Mouse (Mus musculus): ENCODE results near the gene Sytl2. TPM values are rescaled to one million over a fixed set of nuclear protein-coding genes. Genes with fewer than 3 reads are reported as not detected.
A peak's percentile ranks its signal among the peaks of the same experiment; 100 is the strongest.

The Sytl2 gene
- polyA plus RNA-seq, 1 experiment from 2014 or later, result 10.0 TPM

- Histone ChIP-seq H3K27me3 (no peaks in the 10 kb centered on the region), H3K27ac (no peak overlapping the region), H3K4me3 (replicated peaks) (no peak overlapping the region), H3K9ac (no peak overlapping the region), H3K4me2 (no peak overlapping the region), H3K4me1 (no peaks in the 10 kb centered on the region), H3K36me3 (no peaks in the 10 kb centered on the region), H3K9me3 (replicated peaks) (no peaks in the 10 kb centered on the region)
- WGBS, result 85% methylated on average over 5 of the region's 5 CpGs
- ATAC-seq (replicated peaks; ENCODE audit: low FRiP score), result no peak
Observed at GRCm38 (mm10) chr7:90347779-90348437, 45.9 kb downstream of the Sytl2 start.

GRCm38 (mm10) chr7:90349014-90349413 lies 47.0 kb downstream of the Sytl2 start:
- no peak overlapping the region for H3K4me3 ChIP-seq (replicated peaks)
- H3K36me3 ChIP-seq, result no peaks in the 10 kb centered on the region
- H3K27me3 ChIP-seq, result no peaks in the 10 kb centered on the region
- no peak overlapping the region for H3K27ac ChIP-seq
- ATAC-seq (replicated peaks; ENCODE audit: low FRiP score), result no peak
- H3K9ac ChIP-seq, result no peak overlapping the region
- no peak overlapping the region for H3K4me2 ChIP-seq
- WGBS, result 78% methylated on average over 5 of the region's 5 CpGs
- no peaks in the 10 kb centered on the region for H3K9me3 ChIP-seq (replicated peaks)
- H3K4me1 ChIP-seq, result 0 out of 2 replicates have a peak, but pooled peaks cover 3% of the 10 kb centered on the region

- Histone ChIP-seq H3K9me3 (replicated peaks) (no peaks in the 10 kb centered on the region), H3K27ac (no peak overlapping the region), H3K4me3 (replicated peaks) (no peak overlapping the region), H3K4me2 (no peak overlapping the region), H3K4me1 (0 out of 2 replicates have a peak, but pooled peaks cover 3% of the 10 kb centered on the region), H3K9ac (no peak overlapping the region), H3K36me3 (no peaks in the 10 kb centered on the region), H3K27me3 (no peaks in the 10 kb centered on the region)
- no peak for ATAC-seq (replicated peaks; ENCODE audit: low FRiP score)
- WGBS, result 79% methylated on average over 3 of the region's 3 CpGs
Observed at GRCm38 (mm10) chr7:90352183-90352582, 50.1 kb downstream of the Sytl2 start.

- Histone ChIP-seq H3K27ac (no peak overlapping the region), H3K4me1 (0 out of 2 replicates have a peak, but pooled peaks cover 3% of the 10 kb centered on the region), H3K4me2 (no peak overlapping the region), H3K9me3 (replicated peaks) (no peaks in the 10 kb centered on the region), H3K27me3 (no peaks in the 10 kb centered on the region), H3K4me3 (replicated peaks) (no peak overlapping the region), H3K36me3 (no peaks in the 10 kb centered on the region), H3K9ac (no peak overlapping the region)
- no peak for ATAC-seq (replicated peaks; ENCODE audit: low FRiP score)
- 70% methylated on average over 12 of the region's 12 CpGs for WGBS
Observed at GRCm38 (mm10) chr7:90353488-90354228, 51.6 kb downstream of the Sytl2 start.

- H3K27ac ChIP-seq, result no peak overlapping the region
Observed at GRCm38 (mm10) chr7:90354229-90354604, 52.2 kb downstream of the Sytl2 start.

GRCm38 (mm10) chr7:90355454-90355853 lies 53.4 kb downstream of the Sytl2 start:
- H3K4me1 ChIP-seq, result 0 out of 2 replicates have a peak, but pooled peaks cover 3% of the 10 kb centered on the region
- H3K4me2 ChIP-seq, result no peak overlapping the region
- H3K27ac ChIP-seq, result no peak overlapping the region
- 88% methylated on average over 3 of the region's 3 CpGs for WGBS
- no peak for ATAC-seq (replicated peaks; ENCODE audit: low FRiP score)
- no peaks in the 10 kb centered on the region for H3K36me3 ChIP-seq
- no peak overlapping the region for H3K9ac ChIP-seq
- H3K9me3 ChIP-seq (replicated peaks), result no peaks in the 10 kb centered on the region
- H3K4me3 ChIP-seq (replicated peaks), result no peak overlapping the region
- no peaks in the 10 kb centered on the region for H3K27me3 ChIP-seq

More at GRCm38 (mm10) chr7:90354229-90354604, 52.2 kb downstream of the Sytl2 start:
- Histone ChIP-seq H3K27me3 (no peaks in the 10 kb centered on the region), H3K4me2 (no peak overlapping the region), H3K36me3 (no peaks in the 10 kb centered on the region), H3K9ac (no peak overlapping the region), H3K9me3 (replicated peaks) (no peaks in the 10 kb centered on the region), H3K4me3 (replicated peaks) (no peak overlapping the region), H3K4me1 (0 out of 2 replicates have a peak, but pooled peaks cover 3% of the 10 kb centered on the region)
- no peak for ATAC-seq (replicated peaks; ENCODE audit: low FRiP score)
- 84% methylated on average over 2 of the region's 2 CpGs for WGBS

GRCm38 (mm10) chr7:90355995-90356394 lies 53.9 kb downstream of the Sytl2 start:
- H3K27me3 ChIP-seq, result no peaks in the 10 kb centered on the region
- H3K36me3 ChIP-seq, result no peaks in the 10 kb centered on the region
- no peak overlapping the region for H3K4me2 ChIP-seq
- H3K4me1 ChIP-seq, result 0 out of 2 replicates have a peak, but pooled peaks cover 3% of the 10 kb centered on the region
- H3K9ac ChIP-seq, result no peak overlapping the region
- H3K9me3 ChIP-seq (replicated peaks), result no peaks in the 10 kb centered on the region
- WGBS, result 54% methylated on average over 2 of the region's 2 CpGs
- no peak overlapping the region for H3K4me3 ChIP-seq (replicated peaks)
- ATAC-seq (replicated peaks; ENCODE audit: low FRiP score), result no peak
- H3K27ac ChIP-seq, result no peak overlapping the region

- Histone ChIP-seq H3K27me3 (no peaks in the 10 kb centered on the region), H3K4me1 (no peaks in the 10 kb centered on the region), H3K36me3 (no peaks in the 10 kb centered on the region), H3K4me3 (replicated peaks) (no peak overlapping the region), H3K9ac (no peak overlapping the region), H3K4me2 (no peak overlapping the region), H3K9me3 (replicated peaks) (no peaks in the 10 kb centered on the region), H3K27ac (no peak overlapping the region)
- 0 out of 2 replicates have a peak, but pooled peaks have one; percentile 43 for ATAC-seq (replicated peaks; ENCODE audit: low FRiP score)
- WGBS, result 60% methylated on average over 7 of the region's 7 CpGs
Observed at GRCm38 (mm10) chr7:90362788-90363187, 60.7 kb downstream of the Sytl2 start.

- Histone ChIP-seq H3K4me2 (no peak overlapping the region), H3K36me3 (no peaks in the 10 kb centered on the region), H3K4me3 (replicated peaks) (no peak overlapping the region), H3K9me3 (replicated peaks) (no peaks in the 10 kb centered on the region), H3K27ac (no peak overlapping the region), H3K9ac (no peak overlapping the region), H3K4me1 (no peaks in the 10 kb centered on the region), H3K27me3 (no peaks in the 10 kb centered on the region)
- WGBS, result 65% methylated on average over 6 of the region's 6 CpGs
- ATAC-seq (replicated peaks; ENCODE audit: low FRiP score), result no peak
Observed at GRCm38 (mm10) chr7:90370071-90370851, 68.2 kb downstream of the Sytl2 start.

GRCm38 (mm10) chr7:90372804-90373203 lies 70.8 kb downstream of the Sytl2 start:
- Histone ChIP-seq H3K4me1 (no peaks in the 10 kb centered on the region), H3K9ac (no peak overlapping the region), H3K36me3 (no peaks in the 10 kb centered on the region), H3K4me2 (no peak overlapping the region), H3K27me3 (no peaks in the 10 kb centered on the region), H3K4me3 (replicated peaks) (no peak overlapping the region), H3K9me3 (replicated peaks) (no peaks in the 10 kb centered on the region), H3K27ac (no peak overlapping the region)
- WGBS, result 56% methylated on average over 4 of the region's 4 CpGs
- no peak for ATAC-seq (replicated peaks; ENCODE audit: low FRiP score)

- Histone ChIP-seq H3K4me3 (replicated peaks) (no peak overlapping the region), H3K4me1 (peaks cover 9% of the 10 kb centered on the region; the same call in 1 of the 2 replicates), H3K9ac (no peak overlapping the region), H3K27ac (no peak overlapping the region), H3K27me3 (peaks cover 7% of the 10 kb centered on the region; the same call in 1 of the 2 replicates), H3K9me3 (replicated peaks) (no peaks in the 10 kb centered on the region), H3K36me3 (no peaks in the 10 kb centered on the region), H3K4me2 (no peak overlapping the region)
- ATAC-seq (replicated peaks; ENCODE audit: low FRiP score), result no peak
- WGBS, result 63% methylated on average over 2 of the region's 2 CpGs
Observed at GRCm38 (mm10) chr7:90384411-90384810, 82.4 kb downstream of the Sytl2 start.
